Mouse (Mus musculus) cortical plate, adult 2 months (tissue): ENCODE measurements at regions not wholly inside any gene's neighbourhood (a gene's known extent, or its start where the extent isn't known, plus 50 kb on each side); places are given as distances from the start of the nearest gene placed in this dataset.

Experiments used
- CTCF ChIP-seq: fragments of 200-500 bp; IDR thresholded peaks from 2 replicates; pipeline ENCODE4 v1.5.1; 2011; ENCODE audit warnings: mild to moderate bottlenecking, control low read depth, low read length; ENCODE audit not compliant: insufficient read depth; ENCODE audit errors: extremely low read depth
- POLR2A ChIP-seq: fragments of 200-500 bp; IDR thresholded peaks from 2 replicates; pipeline ENCODE4 v1.6.1; 2011; ENCODE audit warnings: mild to moderate bottlenecking, low read length, control low read depth; ENCODE audit not compliant: insufficient read depth; ENCODE audit errors: extremely low read depth

- TF ChIP-seq CTCF, result no peak
- no peak for TF ChIP-seq POLR2A
Measured at GRCm38 (mm10) chr5:25599363-25599762, 83.5 kb downstream of the Cct8l1 start.
